ENCODE assay signal across 16 mouse cellular contexts in the genomic region with DNA sequence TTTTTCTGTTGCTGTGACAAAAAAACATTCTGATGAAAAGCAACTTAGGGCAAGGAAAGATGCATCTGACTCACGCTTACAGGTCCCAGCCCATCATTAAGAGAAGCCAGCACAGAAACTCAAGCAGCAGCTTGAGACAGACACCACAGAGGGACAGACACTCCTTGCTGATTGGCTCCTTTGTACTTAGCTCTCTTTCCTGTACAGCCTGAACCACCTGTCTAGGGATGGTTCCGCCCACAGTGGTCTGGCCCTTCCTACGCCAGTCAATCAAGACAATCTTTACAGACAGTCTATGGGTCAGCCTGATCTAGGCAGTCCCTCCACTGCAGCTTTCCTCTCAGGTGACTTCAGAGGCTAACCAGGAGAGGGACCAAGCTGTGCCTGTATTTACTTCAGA. TPM values are rescaled to one million over a fixed set of nuclear protein-coding genes. Genes with fewer than 3 reads are reported as not detected.
DNase-seq lines count a peak whose midpoint lies in the region; ATAC-seq and TF ChIP-seq lines count a peak whose summit lies in the region.
"Had no signal": no experiment of that assay in that cellular context is flagged by ENCODE, and none has a peak within 500 bp of the region (broad histone marks: within the 10 kb centered on the region; RNA-seq: fewer than 3 reads in every experiment).

No protein-coding gene starts in this region.

- peaks cover 16% of the 10 kb centered on the region for H3K4me1 ChIP-seq in forebrain, embryonic 16.5 days (replicated peaks; ENCODE audit: control insufficient read depth, insufficient read depth, low read length)
- peaks cover 24% of the 10 kb centered on the region for H3K4me1 ChIP-seq in forebrain, embryonic 10.5 days
- H3K4me1 ChIP-seq in heart, adult 2 months (ENCODE audit: control insufficient read depth, insufficient read depth, low read length), result peaks cover 6% of the 10 kb centered on the region
- H3K4me1 ChIP-seq: liver, embryonic 13.5 days had no signal

- H3K36me3 ChIP-seq in forebrain, embryonic 16.5 days (ENCODE audit: control insufficient read depth, insufficient read depth), result no peaks in the 10 kb centered on the region
- H3K36me3 ChIP-seq in forebrain, embryonic 10.5 days (replicated peaks), result no peaks in the 10 kb centered on the region
- no peaks in the 10 kb centered on the region for H3K36me3 ChIP-seq in heart, adult 2 months (ENCODE audit: control insufficient read depth, insufficient read depth, low read length)
- H3K36me3 ChIP-seq: heart, embryonic 15.5 days; liver, embryonic 13.5 days had no signal

- intact Hi-C loops in heart, adult 2 months (cut with DNase I), result loop anchor here (10.0 kb wide), 1 partner anchor 219 kb away; no protein-coding TSS in a partner anchor

- ATAC-seq in forebrain, embryonic 16.5 days, result 0 out of 2 replicates have a peak, but pooled peaks have one; percentile 29
- ATAC-seq: activated CD4-positive, CD25-positive, alpha-beta regulatory T cell, adult 4 months had no signal

- DNase-seq in forebrain, embryonic 10.5 days (ENCODE audit: extremely low spot score, low spot score), result no peak
- DNase-seq in layer of hippocampus, postnatal 36 days, result peak; percentile 29 to 33
- DNase-seq in layer of hippocampus, postnatal 10 days (ENCODE audit: low spot score in 2 of 2), result no peak
- peak; percentile 41 to 60 for DNase-seq in right cerebral cortex, postnatal 10 days (ENCODE audit: low spot score in 2 of 2)
- DNase-seq in right cerebral cortex, adult 18-20 months, result no peak
- DNase-seq in heart, adult 2 months, result no peak
- DNase-seq in spleen, postnatal 10 days (ENCODE audit: low spot score in 2 of 2), result no peak
- DNase-seq: kidney, adult 2 months; kidney, postnatal 25 days; liver, embryonic 13.5 days had no signal

- no peak overlapping the region for H3K4me3 ChIP-seq in forebrain, embryonic 16.5 days (replicated peaks; ENCODE audit: low read length)
- H3K4me3 ChIP-seq in forebrain, embryonic 10.5 days, result no peak overlapping the region
- no peak overlapping the region for H3K4me3 ChIP-seq in heart, adult 2 months
- H3K4me3 ChIP-seq: erythroblast, embryonic 14.5 days; heart, embryonic 15.5 days; liver, embryonic 13.5 days had no signal

- H3K27ac ChIP-seq in forebrain, embryonic 16.5 days (ENCODE audit: low read length), result peak overlapping the region; percentile 69
- H3K27ac ChIP-seq in forebrain, embryonic 10.5 days, result no peak overlapping the region
- H3K27ac ChIP-seq in heart, adult 2 months, result no peak overlapping the region
- H3K27ac ChIP-seq: heart, embryonic 15.5 days; liver, embryonic 13.5 days had no signal

- TF ChIP-seq CTCF in heart, adult 2 months (IDR thresholded peaks at IDR 0.05), result no peak

- H3K9ac ChIP-seq in forebrain, embryonic 16.5 days (replicated peaks; ENCODE audit: low read depth, low read length), result no peak overlapping the region
- H3K9ac ChIP-seq in heart, adult 2 months (ENCODE audit: low read depth, low read length), result no peak overlapping the region
- H3K9ac ChIP-seq: heart, embryonic 15.5 days; liver, embryonic 13.5 days had no signal

- no peaks in the 10 kb centered on the region for H3K79me2 ChIP-seq in heart, adult 2 months (replicated peaks; ENCODE audit: control insufficient read depth, insufficient read depth, low read length)

- no peak for TF ChIP-seq POLR2A in heart, adult 2 months (IDR thresholded peaks at IDR 0.05; ENCODE audit: insufficient read depth, low read depth, low read length)

- no peak overlapping the region for H3K4me2 ChIP-seq in forebrain, embryonic 16.5 days (ENCODE audit: low read length)
- H3K4me2 ChIP-seq: heart, embryonic 15.5 days; liver, embryonic 13.5 days had no signal

- no peaks in the 10 kb centered on the region for H3K9me3 ChIP-seq in forebrain, embryonic 16.5 days (ENCODE audit: control insufficient read depth, low read length)
- H3K9me3 ChIP-seq in forebrain, embryonic 10.5 days, result no peaks in the 10 kb centered on the region
- H3K9me3 ChIP-seq: heart, embryonic 15.5 days; liver, embryonic 13.5 days had no signal

- no peak for TF ChIP-seq EP300 in heart, adult 2 months (IDR thresholded peaks at IDR 0.05; ENCODE audit: insufficient read depth, low read depth, low read length)

- WGBS in forebrain, embryonic 16.5 days, result 94% methylated on average over 3 of the region's 3 CpGs
- WGBS in forebrain, embryonic 10.5 days, result 88% methylated on average over 3 of the region's 3 CpGs
- WGBS in heart, adult 2 months, result 94% methylated on average over 3 of the region's 3 CpGs

- no peaks in the 10 kb centered on the region for H3K27me3 ChIP-seq in forebrain, embryonic 16.5 days (replicated peaks; ENCODE audit: control insufficient read depth, insufficient read depth, low read length)
- no peaks in the 10 kb centered on the region for H3K27me3 ChIP-seq in forebrain, embryonic 10.5 days (ENCODE audit: poor library complexity, severe bottlenecking)
- H3K27me3 ChIP-seq in heart, adult 2 months (ENCODE audit: control insufficient read depth, insufficient read depth, low read length), result no peaks in the 10 kb centered on the region
- H3K27me3 ChIP-seq: CH12.LX; heart, embryonic 15.5 days; liver, embryonic 13.5 days had no signal

RNA-seq across cellular contexts. Expression of a gene that starts 42.1 kb away (rescaled TPM):
- polyA plus RNA-seq in forebrain, embryonic 16.5 days (2015; fragmentation: Nextera tagmentation; extraction: Ambion mirVana), result 9.0 and 11.9 TPM in 2 replicates
- polyA plus RNA-seq in forebrain, embryonic 10.5 days (2016; fragmentation: Nextera tagmentation; extraction: Ambion mirVana), result 2.3 and 2.6 TPM in 2 replicates
- total RNA-seq in layer of hippocampus, postnatal 36 days (2021), result 100 to 1,000 TPM; 199 to 212 TPM
- total RNA-seq in layer of hippocampus, postnatal 10 days (2021), result 100 to 1,000 TPM; 118 to 121 TPM
- 1 to 10 TPM; 4.9 to 6.1 TPM for total RNA-seq in heart, adult 2 months (2021)
- polyA plus RNA-seq in heart, adult 2 months (2012; rRNA removed), result 2.3 and 4.1 TPM in 2 replicates
- total RNA-seq: CH12.LX; granulocyte monocyte progenitor cell, adult 5-6 weeks had no signal
- polyA plus RNA-seq: erythroblast, embryonic 14.5 days had no signal

Comparison
In these comparisons a context has a peak if more than half of its experiments do, and no peak if none do; other contexts are left out.
1. DNase-seq: peak in layer of hippocampus, postnatal 36 days (2 of 2) and right cerebral cortex, postnatal 10 days (2 of 2); none in forebrain, embryonic 10.5 days (single experiment), layer of hippocampus, postnatal 10 days (0 of 2), right cerebral cortex, adult 18-20 months (single experiment), heart, adult 2 months (0 of 2) and spleen, postnatal 10 days (0 of 2).
2. RNA of a gene that starts 42.1 kb away (total RNA-seq): 199 to 212 TPM in layer of hippocampus, postnatal 36 days and 118 to 121 TPM in layer of hippocampus, postnatal 10 days; 4.9 to 6.1 TPM in heart, adult 2 months; every median in the first group is over 10 times any median in the second.